In the genomic region with DNA sequence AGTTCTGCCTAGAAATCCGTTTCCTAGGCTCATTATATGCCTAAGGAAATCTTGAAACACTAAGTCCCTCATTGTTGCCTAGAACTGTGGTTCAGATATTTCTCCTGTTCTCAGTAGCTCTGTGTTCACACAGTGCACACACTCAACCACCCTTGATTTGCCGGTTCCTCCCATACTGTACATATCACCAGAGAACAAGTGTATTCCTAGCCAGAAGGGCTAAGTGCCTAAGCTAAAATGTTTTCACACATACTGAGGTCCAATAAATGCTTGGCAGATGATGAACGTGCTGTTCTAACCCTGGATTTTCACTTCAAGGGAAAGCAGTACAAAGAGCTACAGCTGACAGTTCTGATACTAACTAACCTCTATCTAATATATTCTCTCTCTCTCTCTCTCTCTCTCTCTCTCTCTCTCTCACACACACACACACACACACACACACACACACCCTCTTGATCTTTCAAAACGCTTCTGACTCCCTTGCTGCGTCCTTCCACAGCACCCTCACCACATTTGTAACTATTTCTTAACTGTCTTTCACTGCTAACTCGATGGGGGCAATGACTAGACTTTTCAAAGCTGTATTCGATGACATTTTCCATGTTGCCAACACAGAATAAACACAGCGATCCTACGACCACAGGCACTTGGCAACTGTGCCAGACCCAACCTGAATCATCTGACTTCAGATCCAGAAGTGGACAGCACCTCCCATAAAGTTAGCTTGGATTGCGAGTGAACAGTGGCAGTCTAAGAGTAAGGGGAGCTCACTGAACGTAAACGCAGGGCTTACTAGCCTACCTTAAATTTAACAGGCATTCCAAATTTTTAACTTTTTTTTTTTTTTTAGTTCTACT, we compare ENCODE assay signal across 8 mouse cellular contexts. TPM values are rescaled to one million over a fixed set of nuclear protein-coding genes. Genes with fewer than 3 reads are reported as not detected.
DNase-seq lines count a peak whose midpoint lies in the region; ATAC-seq and TF ChIP-seq lines count a peak whose summit lies in the region.

No protein-coding gene starts in this region.

- peak overlapping the region; percentile 88 for H3K9ac ChIP-seq in embryonic facial prominence, embryonic 13.5 days
- peak overlapping the region; percentile 79 for H3K9ac ChIP-seq in hindbrain, postnatal 0 days (replicated peaks; ENCODE audit: low read length)
- peak overlapping the region; percentile 80 for H3K9ac ChIP-seq in liver, embryonic 15.5 days
- H3K9ac ChIP-seq in neural tube, embryonic 15.5 days (replicated peaks): peak overlapping the region; percentile 87

- H3K27me3 ChIP-seq in embryonic facial prominence, embryonic 13.5 days: no peaks in the 10 kb centered on the region
- H3K27me3 ChIP-seq in hindbrain, postnatal 0 days (ENCODE audit: insufficient read depth, low read length): no peaks in the 10 kb centered on the region
- H3K27me3 ChIP-seq in liver, embryonic 15.5 days: no peaks in the 10 kb centered on the region
- no peaks in the 10 kb centered on the region for H3K27me3 ChIP-seq in neural tube, embryonic 15.5 days (replicated peaks)

- no peak for TF ChIP-seq CTCF in hindbrain, postnatal 0 days (IDR thresholded peaks at IDR 0.05; ENCODE audit: low read depth)

- peak overlapping the region; percentile 66 for H3K4me2 ChIP-seq in embryonic facial prominence, embryonic 13.5 days
- peak overlapping the region; percentile 67 for H3K4me2 ChIP-seq in hindbrain, postnatal 0 days (ENCODE audit: low read depth, low read length)
- H3K4me2 ChIP-seq in liver, embryonic 15.5 days: peak overlapping the region; percentile 93
- peak overlapping the region; percentile 89 for H3K4me2 ChIP-seq in neural tube, embryonic 15.5 days

- ATAC-seq in embryonic facial prominence, embryonic 13.5 days (ENCODE audit: insufficient number of reproducible peaks, insufficient read depth, low FRiP score, low TSS enrichment, low read depth): no peak
- no peak for ATAC-seq in hindbrain, postnatal 0 days
- no peak for ATAC-seq in liver, embryonic 15.5 days (ENCODE audit: insufficient read depth)
- ATAC-seq in neural tube, embryonic 15.5 days (ENCODE audit: low FRiP score): no peak
- no peak for ATAC-seq in inflammation-experienced regulatory T-cells, adult 6 months

- no peaks in the 10 kb centered on the region for H3K36me3 ChIP-seq in embryonic facial prominence, embryonic 13.5 days
- no peaks in the 10 kb centered on the region for H3K36me3 ChIP-seq in hindbrain, postnatal 0 days (ENCODE audit: insufficient read depth, low read length)
- H3K36me3 ChIP-seq in liver, embryonic 15.5 days (replicated peaks): no peaks in the 10 kb centered on the region
- H3K36me3 ChIP-seq in neural tube, embryonic 15.5 days: no peaks in the 10 kb centered on the region

- peaks cover 18% of the 10 kb centered on the region for H3K4me1 ChIP-seq in embryonic facial prominence, embryonic 13.5 days
- peaks cover 17% of the 10 kb centered on the region for H3K4me1 ChIP-seq in hindbrain, postnatal 0 days (ENCODE audit: insufficient read depth, low read length)
- peaks cover 47% of the 10 kb centered on the region for H3K4me1 ChIP-seq in liver, embryonic 15.5 days (replicated peaks)
- H3K4me1 ChIP-seq in neural tube, embryonic 15.5 days: peaks cover 49% of the 10 kb centered on the region

- peak overlapping the region; percentile 99; the same call in 1 of the 2 replicates for H3K27ac ChIP-seq in embryonic facial prominence, embryonic 13.5 days
- H3K27ac ChIP-seq in hindbrain, postnatal 0 days: no peak overlapping the region
- peak overlapping the region; percentile 99 for H3K27ac ChIP-seq in liver, embryonic 15.5 days (replicated peaks)
- peak overlapping the region; percentile 99; the same call in 1 of the 2 replicates for H3K27ac ChIP-seq in neural tube, embryonic 15.5 days (replicated peaks)

- no peaks in the 10 kb centered on the region for H3K9me3 ChIP-seq in embryonic facial prominence, embryonic 13.5 days
- no peaks in the 10 kb centered on the region for H3K9me3 ChIP-seq in hindbrain, postnatal 0 days (ENCODE audit: low read length)
- no peaks in the 10 kb centered on the region for H3K9me3 ChIP-seq in liver, embryonic 15.5 days (replicated peaks)
- no peaks in the 10 kb centered on the region for H3K9me3 ChIP-seq in neural tube, embryonic 15.5 days (replicated peaks)

- 42% methylated on average over 12 of the region's 12 CpGs for WGBS in embryonic facial prominence, embryonic 13.5 days
- 40% methylated on average over 12 of the region's 12 CpGs for WGBS in hindbrain, postnatal 0 days
- WGBS in liver, embryonic 15.5 days (ENCODE audit: insufficient replicate concordance): 6% methylated on average over 12 of the region's 12 CpGs
- 47% methylated on average over 12 of the region's 12 CpGs for WGBS in neural tube, embryonic 15.5 days

- peak overlapping the region; percentile 83 for H3K4me3 ChIP-seq in embryonic facial prominence, embryonic 13.5 days
- peak overlapping the region; percentile 79 for H3K4me3 ChIP-seq in hindbrain, postnatal 0 days (ENCODE audit: low read length)
- H3K4me3 ChIP-seq in liver, embryonic 15.5 days (replicated peaks): peak overlapping the region; percentile 80
- peak overlapping the region; percentile 94 for H3K4me3 ChIP-seq in neural tube, embryonic 15.5 days (replicated peaks)

- peak; percentile 33 for DNase-seq in thymus, postnatal 25 days
- DNase-seq in thymus, postnatal 4 days: no peak
- no peak for DNase-seq in hindbrain, postnatal 0 days (ENCODE audit: low spot score)
- no peak for DNase-seq in ovary, postnatal 36 days (ENCODE audit: low spot score)

RNA-seq across cellular contexts. Expression of a gene that starts 1.1 kb away (rescaled TPM):
- polyA plus RNA-seq in embryonic facial prominence, embryonic 13.5 days (2015; fragmentation: Nextera tagmentation; extraction: Ambion mirVana): 65.5 and 67.2 TPM in 2 replicates
- 133 and 141 TPM in 2 replicates for total RNA-seq in hindbrain, postnatal 0 days (2014; rRNA removed)
- polyA plus RNA-seq in hindbrain, postnatal 0 days (2015; fragmentation: Nextera tagmentation; extraction: Ambion mirVana): 59.9 and 60.1 TPM in 2 replicates
- polyA plus RNA-seq in liver, embryonic 15.5 days (2015; fragmentation: Nextera tagmentation; extraction: Ambion mirVana): 24.6 and 25.4 TPM in 2 replicates
- 73.5 and 78.6 TPM in 2 replicates for polyA plus RNA-seq in neural tube, embryonic 15.5 days (2015; fragmentation: Nextera tagmentation; extraction: Ambion mirVana)
- 100 to 1,000 TPM; 303 to 446 (median 377) TPM for polyA plus RNA-seq in inflammation-experienced regulatory T-cells, adult 6 months (2017; shearing (Covaris generic))

RNA-seq across cellular contexts. Expression of a gene that starts 48.7 kb away (rescaled TPM):
- 79.0 and 81.7 TPM in 2 replicates for polyA plus RNA-seq in embryonic facial prominence, embryonic 13.5 days (2015; fragmentation: Nextera tagmentation; extraction: Ambion mirVana)
- 29.0 and 36.4 TPM in 2 replicates for total RNA-seq in hindbrain, postnatal 0 days (2014; rRNA removed)
- 88.5 and 89.7 TPM in 2 replicates for polyA plus RNA-seq in hindbrain, postnatal 0 days (2015; fragmentation: Nextera tagmentation; extraction: Ambion mirVana)
- polyA plus RNA-seq in liver, embryonic 15.5 days (2015; fragmentation: Nextera tagmentation; extraction: Ambion mirVana): 18.9 and 20.1 TPM in 2 replicates
- 97.0 and 121 TPM in 2 replicates for polyA plus RNA-seq in neural tube, embryonic 15.5 days (2015; fragmentation: Nextera tagmentation; extraction: Ambion mirVana)
- 100 to 1,000 TPM in 2 of 3 experiments, 10 to 100 TPM in 1; 88.2 to 161 (median 123) TPM for polyA plus RNA-seq in inflammation-experienced regulatory T-cells, adult 6 months (2017; shearing (Covaris generic))
